Mouse (Mus musculus) activated CD4-positive, CD25-positive, alpha-beta regulatory T cell, adult 4 months (primary cell): ENCODE data around the gene Ivd. TPM values are rescaled to one million over a fixed set of nuclear protein-coding genes. Genes with fewer than 3 reads are reported as not detected.

Experiments used
- ATAC-seq: one replicate; pipeline ENCODE4 v1.8.0; 2017
- polyA plus RNA-seq, 2 experiments: library from polyadenylated mRNA; unstranded; fragments of 100-300 nt; shearing (Covaris generic); gene quantifications; one replicate each; pipeline ENCODE4 v1.2.1; 2017

The Ivd gene
- polyA plus RNA-seq, 2 experiments from 2014 or later: 37.3 to 58.1 TPM

DNA sequence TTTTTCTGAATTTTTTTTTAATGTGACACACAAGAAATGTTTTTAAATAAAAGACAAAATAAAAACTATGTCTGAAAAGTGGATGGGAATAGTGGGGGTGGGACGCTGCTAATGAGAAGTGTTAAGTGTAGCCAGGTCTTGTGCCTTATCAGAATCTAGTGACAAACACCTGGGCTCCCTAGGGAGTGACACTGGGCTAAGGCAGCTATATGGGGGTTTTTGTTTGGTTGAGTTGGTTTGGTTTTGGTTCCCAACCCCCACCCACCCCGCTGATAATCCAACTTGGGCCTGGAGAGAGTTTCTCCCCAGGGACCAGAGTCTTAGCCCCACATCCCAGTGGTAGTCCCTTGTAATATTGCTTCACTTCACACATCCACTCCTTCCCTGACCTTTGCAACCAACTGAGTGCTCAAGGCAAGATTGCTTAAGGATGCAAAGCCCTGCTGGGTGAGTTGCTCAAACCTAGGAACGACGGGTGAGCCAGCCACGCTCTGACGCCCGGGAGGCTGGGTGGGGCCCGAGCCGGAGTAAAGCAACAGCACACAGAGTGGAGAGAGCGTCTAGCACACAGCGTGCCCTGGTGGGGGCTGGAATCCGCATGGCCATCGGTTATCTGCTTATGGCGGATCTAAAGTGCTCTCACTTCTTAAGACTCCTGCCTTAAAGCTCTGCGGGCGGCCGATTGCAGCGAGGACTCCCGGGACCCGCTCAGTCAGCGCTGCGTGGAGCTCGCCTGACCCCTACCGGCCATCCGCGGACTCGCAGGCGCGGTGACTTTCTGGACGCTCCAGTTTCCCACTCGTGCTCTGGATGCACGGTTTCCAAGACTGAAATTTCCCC, 21.3 kb downstream of the Ivd start:
- peak; percentile 95 for ATAC-seq

DNA sequence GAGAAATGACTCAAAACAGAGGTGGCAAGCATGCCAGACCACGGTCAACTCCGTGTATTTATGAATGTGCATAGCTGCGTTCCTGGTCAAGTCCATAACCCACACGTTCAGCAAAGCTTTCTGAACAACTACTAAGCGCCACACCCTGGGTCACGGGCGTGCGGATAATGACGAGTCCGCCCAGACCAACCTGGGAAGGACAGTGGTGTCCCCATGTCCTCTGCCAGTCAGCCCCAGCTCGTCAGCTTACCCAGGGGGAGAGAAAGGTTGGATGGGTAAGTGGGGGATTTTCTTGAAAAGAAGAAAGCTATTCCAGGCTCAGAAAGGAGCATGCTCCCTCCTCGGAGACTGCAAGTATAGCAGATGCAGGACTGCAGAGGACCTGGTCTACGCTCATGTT, 25.7 kb downstream of the Ivd start:
- ATAC-seq: no peak

DNA sequence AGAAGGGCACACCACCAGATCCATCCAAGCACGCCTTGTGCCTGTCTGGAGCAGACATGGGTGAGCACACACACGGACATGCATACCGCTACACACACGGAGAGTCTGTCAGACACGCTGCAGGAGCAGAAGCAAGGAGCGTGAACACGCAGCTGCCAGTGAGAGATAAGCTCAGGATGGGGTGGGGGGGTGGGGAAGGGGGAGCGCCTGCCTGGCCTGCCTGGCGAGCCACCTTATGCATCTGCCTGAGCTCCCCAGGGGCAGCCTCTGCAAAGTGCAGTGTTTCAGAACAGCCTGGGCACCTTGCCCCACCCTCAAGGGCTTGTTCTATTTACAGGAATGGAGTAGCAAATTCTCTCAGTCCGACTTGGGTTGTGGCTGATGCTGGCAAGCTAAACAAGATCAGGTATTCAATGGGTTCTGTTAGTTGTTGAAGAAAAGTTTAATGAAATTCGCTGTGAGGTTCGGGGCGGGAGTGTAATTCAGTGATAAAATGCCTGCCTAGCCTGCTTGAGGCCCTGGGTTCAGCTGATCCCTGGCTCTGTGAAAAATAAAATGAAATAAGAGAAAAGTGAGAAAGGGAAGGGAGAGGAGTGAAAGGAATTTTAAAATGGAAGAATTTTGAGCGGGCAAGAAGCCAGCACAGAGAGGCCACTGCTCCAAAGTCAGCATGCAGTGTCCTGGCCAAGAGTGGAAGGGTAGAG, 26.2 kb downstream of the Ivd start:
- no peak for ATAC-seq

DNA sequence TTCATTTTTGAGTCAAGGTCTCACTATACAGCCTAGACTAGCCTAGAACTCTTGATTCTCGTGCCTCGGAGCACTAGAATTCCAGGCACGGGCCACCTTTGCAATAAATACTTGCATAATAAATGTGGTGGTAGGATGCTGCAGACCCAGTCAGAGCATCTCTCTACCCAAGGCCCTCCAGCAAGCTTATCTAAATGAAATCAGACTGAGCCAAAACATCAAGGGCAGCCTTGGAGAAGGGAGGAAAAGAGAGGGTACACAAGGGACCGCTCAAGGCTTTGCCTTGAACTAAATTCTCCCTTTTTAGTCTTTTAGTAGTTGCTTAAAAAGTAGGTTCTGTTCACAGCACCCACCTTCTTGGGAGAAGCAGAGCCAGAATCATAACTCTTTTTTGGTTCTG, 29.4 kb downstream of the Ivd start:
- ATAC-seq: no peak

DNA sequence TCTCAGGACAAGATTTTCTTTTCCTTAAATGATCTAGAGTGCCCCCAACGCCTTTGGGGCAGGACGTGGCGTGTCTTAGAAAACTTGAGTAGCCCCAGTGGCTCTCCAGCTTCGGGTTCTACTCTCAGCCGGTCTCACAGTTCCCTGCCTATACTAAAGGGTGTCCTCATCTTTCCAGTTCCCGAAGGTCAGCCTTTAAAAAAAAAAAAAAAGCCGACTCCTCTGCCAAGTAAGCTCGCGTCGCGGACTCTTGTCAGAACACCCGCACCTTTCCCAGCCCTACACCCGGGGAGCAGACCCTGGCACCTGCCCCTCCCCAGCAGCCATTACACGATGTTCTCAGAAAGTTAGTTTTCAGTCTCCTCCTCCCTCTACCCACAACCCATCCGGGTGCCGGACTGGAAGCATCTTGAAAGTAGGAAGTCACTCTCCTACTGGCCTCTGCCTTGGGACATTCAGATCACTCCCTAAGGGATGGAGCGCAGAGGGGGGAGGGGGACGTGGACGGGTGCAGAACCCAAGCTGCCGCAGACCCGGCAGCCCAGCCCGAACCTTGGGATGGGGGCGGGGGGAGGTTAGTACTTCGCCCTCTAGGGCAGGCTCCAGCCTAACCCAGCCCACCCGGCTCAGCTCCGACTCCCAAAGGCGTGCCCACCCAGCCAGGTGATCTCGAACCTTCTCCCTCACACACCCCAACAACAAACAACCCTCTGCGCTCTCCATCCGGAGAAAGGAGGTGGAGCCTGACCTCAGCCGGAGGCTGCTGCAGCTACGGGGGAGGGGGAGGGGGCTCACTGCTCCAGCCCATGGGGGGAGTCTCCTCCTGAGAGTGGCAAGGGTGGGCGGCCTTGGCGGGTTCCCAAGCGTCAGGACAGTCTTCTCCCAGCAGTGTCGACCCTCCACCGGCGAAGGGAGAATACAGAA, 34.5 kb downstream of the Ivd start:
- ATAC-seq: peak; percentile 55

DNA sequence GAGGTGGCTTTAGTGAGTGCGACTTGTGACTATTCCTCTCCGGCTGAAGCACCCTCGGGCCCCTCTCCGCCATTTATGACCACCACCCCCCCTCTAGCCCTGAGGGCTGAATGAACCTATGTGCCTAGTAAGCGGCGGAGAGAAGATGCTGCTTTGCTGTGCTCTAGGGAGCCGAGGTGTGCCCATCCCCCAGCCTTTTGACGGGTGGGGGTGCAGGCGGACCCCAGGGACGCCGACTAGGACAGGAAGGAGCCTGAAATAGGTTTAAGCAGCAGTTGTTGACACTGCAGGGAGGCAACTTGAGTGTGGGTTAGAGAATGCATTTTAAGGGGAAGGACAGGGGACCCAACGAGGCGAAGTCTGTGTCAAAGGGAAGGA, 35.1 kb downstream of the Ivd start:
- peak; percentile 5 for ATAC-seq

DNA sequence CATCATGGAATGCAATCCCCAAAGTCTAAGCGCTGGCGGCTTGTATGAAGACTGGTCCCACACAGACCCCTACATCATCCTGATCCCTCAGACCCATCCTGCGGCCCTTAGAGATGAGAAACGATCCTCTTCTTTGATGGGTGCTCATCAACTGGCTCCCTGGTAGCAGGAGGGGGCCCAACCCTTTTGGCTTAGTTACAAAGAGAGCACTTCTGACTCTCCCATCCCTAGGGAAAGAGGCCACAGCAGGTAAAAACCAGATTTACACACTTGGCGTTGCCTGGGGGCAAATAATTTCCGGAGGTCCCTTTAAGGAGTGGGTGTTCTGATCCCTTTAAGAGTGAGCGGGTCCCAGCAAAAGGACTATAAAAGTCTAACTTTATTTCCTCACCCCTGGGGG, 35.6 kb downstream of the Ivd start:
- no peak for ATAC-seq

DNA sequence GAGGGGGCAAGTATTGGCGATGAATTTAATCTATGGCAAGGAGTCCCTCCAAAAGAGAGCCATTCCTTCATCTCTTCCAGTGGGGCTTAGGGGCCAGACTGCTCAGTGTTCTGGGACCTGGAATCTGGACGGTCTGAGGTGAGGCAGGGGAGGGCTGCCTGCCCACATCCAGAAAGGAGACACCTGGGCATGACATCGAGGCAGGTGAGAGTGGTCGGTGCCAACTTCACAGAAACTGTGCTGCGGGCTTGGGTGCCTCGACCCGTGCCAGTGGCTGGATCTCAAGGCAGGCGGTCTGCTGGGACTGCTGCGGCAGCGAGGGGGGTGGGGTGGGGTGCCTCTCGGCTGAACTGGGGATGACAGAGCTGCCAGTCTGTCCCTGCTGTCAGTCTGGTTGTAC, 36.1 kb downstream of the Ivd start:
- ATAC-seq: no peak

DNA sequence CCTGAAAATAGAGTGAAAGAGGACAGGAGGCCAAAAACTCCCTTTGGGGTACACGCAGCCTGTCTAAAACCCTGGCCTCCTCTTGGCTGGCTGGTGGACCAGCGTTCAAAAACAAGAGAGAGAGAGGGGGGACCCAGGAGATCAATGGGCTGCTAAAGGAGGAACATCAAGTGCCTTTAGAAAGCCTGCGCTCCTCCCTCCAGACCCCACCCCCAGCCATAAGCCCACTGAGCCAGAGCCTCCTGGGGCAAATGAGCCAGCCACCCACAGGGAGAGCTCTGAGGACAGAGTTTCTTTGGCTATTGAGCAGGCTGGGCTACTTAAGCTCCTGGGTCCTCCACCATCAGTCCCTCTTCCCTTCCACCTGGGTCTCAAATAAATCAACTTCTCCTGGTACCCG, 37.0 kb downstream of the Ivd start:
- ATAC-seq: no peak

DNA sequence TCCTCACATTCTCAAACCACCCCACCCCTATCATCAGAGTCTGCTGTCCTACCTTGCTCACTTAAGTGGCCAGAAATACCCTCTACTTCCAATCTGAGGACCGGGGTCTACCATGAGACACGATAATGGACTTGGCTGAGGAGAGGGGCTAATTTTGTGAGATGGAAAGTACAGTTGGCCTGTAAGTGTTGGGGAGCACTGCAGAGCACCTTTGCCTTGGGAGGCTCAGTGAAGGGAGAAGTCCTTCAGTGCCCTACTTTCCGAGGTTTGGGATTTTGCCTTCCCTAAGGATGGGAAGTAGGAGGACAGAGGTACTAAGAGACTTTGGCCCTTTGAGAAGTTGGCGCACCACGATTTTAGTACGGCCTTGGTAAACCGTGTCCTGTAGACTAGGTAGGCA, 37.6 kb downstream of the Ivd start:
- no peak for ATAC-seq

DNA sequence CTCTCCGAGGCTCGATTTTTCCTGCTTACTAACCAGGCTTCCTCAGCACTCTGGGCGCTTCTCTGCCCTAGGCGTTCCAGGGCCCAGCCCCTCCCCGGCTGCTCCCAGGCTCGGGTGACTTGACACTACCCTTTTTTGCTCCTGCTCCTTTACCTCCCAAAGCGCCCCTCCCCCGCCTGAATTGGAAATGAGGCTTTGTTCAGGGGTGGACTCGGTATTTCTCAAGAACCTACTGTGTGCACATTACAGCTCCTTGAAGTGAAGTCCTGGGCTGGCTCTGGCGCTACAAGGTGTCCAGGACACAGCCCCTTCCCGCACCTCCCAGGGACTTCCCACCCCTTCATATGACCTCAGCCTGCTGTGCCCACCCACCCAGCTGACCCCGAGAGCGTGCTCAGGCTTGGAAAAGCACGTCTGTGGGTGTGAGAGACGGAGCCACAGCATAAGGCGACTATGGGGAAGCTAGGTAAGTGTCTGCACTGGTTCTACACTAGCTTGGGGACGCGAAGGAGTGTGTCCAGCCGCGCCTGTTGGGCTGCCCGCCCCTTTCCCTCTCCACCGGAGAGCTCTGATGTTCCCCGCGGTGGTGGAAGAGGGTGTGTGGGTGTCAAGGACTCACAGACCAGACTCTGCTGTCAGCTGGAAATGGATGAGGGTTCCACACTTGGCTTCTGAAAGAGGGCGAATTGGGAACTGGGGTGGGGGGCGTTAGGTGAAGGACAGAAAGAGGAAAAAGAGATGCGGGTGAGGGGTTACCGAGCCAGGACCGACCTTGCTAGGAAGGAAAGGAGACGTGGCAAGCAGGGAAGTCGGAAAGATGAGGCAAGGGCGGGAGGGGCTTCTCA, 38.4 kb downstream of the Ivd start, which contains the start of gene Bahd1:
TSS of gene Bahd1 (plus strand) at position 397 of the 845 bp plus-strand sequence.
- ATAC-seq: no peak

DNA sequence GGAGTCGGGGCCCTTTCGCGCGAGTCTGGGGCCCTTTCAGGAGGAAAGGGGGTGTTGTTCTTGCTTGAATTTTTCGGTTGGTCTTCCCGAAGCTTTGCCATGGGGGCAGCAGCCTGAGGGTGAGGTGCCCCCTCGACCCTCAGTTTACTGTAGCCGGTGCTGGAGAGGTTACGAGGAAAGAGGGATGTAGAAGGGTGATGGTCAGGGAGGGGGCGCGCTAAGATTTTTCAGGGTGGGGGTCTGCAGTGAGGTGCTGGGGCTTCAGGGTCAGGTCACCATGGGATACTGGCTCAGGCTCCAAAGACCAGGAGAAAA, 39.0 kb downstream of the Ivd start:
- no peak for ATAC-seq

DNA sequence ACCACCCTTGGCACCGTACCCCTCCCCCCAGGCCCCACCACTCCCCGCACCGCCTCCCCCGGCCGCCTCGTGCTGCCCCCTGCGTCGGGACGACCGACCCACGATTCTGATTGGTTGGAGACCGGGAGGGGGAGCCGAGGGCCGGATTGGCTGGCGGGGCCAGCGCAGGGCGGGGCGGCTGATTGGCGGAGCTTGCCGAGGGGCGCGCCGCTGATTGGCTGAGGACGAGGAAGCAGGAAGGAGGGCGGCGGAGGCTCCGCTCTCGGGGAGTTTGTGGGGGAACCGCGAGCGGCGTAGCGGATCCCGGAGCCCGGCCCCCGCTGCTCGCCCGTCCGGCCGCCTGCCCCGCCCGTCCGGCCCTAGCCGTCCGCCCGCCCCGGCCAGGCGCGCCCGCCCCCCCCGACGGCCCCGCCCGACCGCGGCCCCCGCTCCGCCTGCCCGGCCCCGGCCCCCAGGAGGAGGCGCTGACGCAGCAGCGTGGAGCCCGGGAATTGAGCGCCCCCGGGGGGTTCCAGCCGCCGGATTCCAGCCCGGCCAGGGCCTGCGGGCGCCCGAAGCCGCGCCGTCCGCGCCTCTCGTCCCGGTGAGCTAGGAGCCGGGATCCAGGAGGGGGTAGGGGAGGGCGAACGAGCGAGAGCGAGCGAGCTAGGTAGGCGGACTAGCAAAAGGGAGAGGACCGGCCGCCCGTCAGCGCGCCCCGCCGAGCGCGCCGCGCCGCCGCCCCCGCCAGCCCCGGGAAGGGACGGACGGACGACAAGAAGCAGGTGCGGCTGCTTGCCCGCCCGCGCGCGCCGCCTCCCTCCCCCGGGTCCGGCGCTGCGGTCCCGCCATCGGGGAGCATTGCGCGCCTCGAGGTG, 39.6 kb downstream of the Ivd start:
- peak; percentile 74 for ATAC-seq

DNA sequence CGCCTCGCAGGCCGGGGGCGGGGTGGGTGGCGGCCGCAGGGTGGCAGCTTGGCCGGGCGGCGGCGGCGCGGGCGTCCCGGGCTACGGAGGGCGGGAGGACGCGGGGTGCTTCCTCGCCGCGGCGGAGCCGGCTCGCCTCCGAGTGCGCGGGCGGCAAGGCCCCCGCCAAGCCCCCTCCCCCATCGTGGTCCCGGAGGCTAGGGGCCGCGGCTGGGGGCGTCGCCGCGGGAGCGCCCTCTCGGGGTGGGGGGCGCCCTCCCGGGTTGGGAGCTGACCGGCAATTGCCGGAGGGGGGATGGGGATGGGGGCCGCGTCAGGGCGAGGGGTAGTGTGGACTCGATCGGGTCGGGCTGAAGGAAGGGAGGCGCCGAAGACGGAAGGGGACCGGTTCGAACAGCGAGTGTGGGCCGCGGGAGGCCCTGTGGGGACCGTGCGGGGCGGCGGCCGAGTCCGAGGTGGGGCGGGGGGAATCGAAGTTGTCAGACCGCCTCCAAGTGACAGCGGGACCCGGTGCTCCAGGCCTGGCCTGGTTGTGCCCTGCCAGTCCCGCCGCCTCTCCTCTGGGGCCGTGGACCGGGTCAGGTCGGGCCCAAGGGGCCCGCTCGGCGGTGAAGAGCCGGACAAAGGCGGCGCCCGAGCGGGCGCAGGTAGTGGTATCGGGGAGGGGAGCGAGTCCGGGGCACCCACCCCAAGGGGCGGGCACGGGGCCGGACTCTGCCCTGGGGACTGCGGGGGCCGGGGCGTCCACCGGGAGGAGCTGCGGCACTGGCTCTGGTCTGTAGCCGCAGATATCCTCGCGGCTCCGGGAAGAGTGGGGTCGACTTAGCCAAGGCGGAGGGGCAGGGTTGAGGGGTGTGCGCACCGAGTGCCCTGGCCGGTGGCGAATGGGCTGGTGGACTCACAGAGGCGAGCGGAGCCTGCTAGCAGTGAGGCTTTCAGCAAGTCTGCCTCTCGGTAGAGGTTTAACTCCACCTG, 40.6 kb downstream of the Ivd start:
- no peak for ATAC-seq

DNA sequence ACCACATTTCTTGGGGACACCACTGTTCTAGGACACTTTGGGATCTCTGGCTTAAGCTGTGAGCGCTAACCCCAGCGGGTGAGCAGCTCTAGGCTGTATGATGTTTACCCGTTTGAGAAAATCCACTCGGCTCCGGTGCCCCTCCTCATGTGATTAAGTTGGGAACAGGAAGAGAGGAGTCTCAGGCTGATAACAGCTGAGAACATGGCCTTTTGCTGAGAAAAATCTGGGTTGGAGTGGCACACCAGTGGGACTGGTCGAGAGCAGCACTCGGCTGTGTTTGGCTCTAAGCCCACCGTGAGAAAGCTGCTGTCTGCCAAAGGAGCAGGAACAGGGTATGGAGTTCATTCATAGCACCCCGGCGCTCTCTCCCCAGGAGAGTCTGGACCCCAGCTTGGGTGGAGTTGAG, 41.6 kb downstream of the Ivd start:
- no peak for ATAC-seq

DNA sequence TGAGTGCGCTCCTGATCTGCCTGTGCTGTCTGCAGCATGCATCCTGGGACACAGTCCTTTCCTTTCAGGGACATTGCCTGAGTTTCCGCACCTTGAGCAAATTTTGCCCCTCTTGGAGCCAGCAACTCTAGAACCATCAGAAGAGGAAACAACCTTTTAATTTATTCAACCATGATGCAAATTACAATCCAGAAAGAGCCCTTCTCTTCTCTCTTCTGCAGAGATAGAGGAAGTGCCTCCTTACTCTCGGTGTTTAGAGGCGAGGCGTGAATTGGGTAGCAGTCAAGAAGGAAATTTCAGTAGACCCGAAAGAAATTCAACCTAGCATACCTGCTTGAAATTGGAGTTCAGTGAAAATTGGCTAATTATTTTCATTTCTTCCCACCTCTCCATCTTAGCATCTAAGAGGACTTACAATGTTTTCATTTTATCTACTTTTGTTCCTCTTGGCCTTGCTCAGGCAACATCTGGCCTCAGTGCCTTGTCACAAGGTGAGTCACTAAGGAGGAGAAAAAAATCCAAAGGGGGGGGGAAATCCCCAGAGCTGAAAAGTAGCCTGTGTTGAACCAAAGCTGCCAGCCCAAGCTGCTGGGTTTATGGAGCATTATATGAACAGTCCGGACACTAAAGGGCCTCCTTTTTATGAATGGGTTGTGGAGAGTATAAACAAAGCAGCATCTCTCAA, 43.8 kb downstream of the Ivd start:
- ATAC-seq: no peak

DNA sequence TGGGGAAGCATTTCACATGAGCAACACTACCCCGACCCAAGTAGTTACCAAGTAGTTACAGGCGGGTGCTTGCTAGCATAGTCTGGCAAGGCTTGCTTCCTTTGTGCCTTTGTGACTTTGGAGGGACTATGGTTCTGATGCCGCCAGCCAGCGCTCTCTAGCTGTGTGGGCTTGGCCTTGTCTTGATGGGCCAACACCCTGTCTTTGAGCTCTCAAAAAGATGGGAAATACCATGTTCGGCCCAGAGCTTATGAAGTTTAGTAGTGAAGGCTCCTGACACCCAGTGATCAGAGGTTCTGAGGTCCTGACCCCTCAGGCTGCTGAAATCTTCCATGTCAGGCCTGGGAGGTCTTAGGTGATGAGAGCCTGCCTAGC, 44.4 kb downstream of the Ivd start:
- ATAC-seq: no peak

DNA sequence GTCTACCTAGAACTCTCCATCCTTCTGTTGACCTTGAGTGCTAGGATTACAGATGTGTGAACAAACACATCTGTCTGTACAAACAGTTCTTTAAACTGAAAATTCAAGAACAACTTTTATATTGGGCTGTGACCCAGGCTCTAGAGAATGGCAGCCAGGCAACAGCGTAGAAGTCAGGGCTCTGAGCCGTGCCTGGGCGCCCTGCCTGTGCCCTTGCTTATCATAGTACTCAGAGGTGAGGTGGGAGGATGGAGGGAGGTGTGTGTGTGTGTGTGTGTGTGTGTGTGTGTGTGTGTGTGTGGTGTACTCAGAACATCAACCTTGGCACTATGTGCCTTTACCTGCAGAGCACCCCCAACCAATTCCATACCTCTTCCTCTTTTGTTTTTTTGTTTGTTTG, 46.0 kb downstream of the Ivd start:
- ATAC-seq: no peak

DNA sequence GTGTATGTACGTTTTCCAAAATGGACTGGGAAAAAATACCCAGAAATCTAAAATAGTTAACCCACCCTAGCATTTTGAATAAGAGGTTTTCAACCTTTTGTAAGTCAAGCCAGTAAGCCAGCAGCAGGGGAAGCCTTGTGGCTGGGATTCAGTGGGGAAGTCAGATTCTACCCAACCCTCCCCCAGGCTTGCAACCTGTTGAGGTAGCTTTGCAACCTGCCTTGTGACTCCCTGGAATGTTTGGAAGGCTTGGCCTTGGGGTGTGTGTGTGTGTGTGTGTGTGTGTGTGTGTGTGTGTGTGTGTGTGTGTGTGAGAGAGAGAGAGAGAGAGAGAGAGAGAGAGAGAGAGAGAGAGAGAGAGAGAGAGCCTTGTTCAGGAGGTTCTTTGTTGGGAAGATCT, 47.4 kb downstream of the Ivd start:
- ATAC-seq: no peak
